Comparison of ENCODE assay signal across 21 mouse cellular contexts in genomic region chr1:10898806-10899205, GRCm38 (mm10).
"Had no signal": no experiment of that assay in that cellular context is flagged by ENCODE, and none has a peak within 500 bp of the region (broad histone marks: within the 10 kb centered on the region; RNA-seq: fewer than 3 reads in every experiment).

No protein-coding gene starts in this region.

- H3K9ac ChIP-seq: limb, embryonic 13.5 days; liver, embryonic 12.5 days; liver, embryonic 15.5 days; lung, embryonic 15.5 days; stomach, embryonic 15.5 days had no signal

- H3K4me3 ChIP-seq: layer of hippocampus, adult 2 months; limb, embryonic 10.5 days; limb, embryonic 13.5 days; liver, embryonic 12.5 days; liver, embryonic 15.5 days; lung, embryonic 15.5 days; stomach, embryonic 15.5 days had no signal

- H3K4me2 ChIP-seq: limb, embryonic 13.5 days; liver, embryonic 12.5 days; liver, embryonic 15.5 days; lung, embryonic 15.5 days; midbrain, embryonic 11.5 days; stomach, embryonic 15.5 days had no signal

- H3K4me1 ChIP-seq: limb, embryonic 10.5 days; limb, embryonic 13.5 days; liver, embryonic 12.5 days; liver, embryonic 15.5 days; lung, embryonic 15.5 days; stomach, embryonic 15.5 days had no signal

- H3K27me3 ChIP-seq: limb, embryonic 13.5 days; liver, embryonic 12.5 days; liver, embryonic 15.5 days; lung, embryonic 15.5 days; stomach, embryonic 15.5 days had no signal

- DNase-seq: kidney, postnatal 25 days; layer of hippocampus, adult 9-11 months; liver; lung, adult 18-20 months; lung, postnatal 10 days; lung, postnatal 36 days; midbrain, embryonic 14.5 days; right cerebral cortex, adult 18-20 months; right cerebral cortex, postnatal 25 days; spleen, adult 18-20 months; thymus, adult 18-20 months; thymus, postnatal 36 days had no signal

- H3K27ac ChIP-seq: kidney, postnatal 0 days; layer of hippocampus, adult 2 months; limb, embryonic 10.5 days; limb, embryonic 13.5 days; liver, embryonic 12.5 days; liver, embryonic 15.5 days; lung, embryonic 15.5 days; stomach, embryonic 15.5 days had no signal

- H3K9me3 ChIP-seq: limb, embryonic 10.5 days; limb, embryonic 13.5 days; liver, embryonic 12.5 days; liver, embryonic 15.5 days; lung, embryonic 15.5 days; stomach, embryonic 15.5 days had no signal

- ATAC-seq: liver, embryonic 12.5 days had no signal

- H3K36me3 ChIP-seq: limb, embryonic 10.5 days; limb, embryonic 13.5 days; liver, embryonic 12.5 days; liver, embryonic 15.5 days; lung, embryonic 15.5 days; stomach, embryonic 15.5 days had no signal
